In genomic region chr2:126695285-126695684, GRCm38 (mm10) we compare ENCODE assay signal across 16 mouse cellular contexts. TPM values are rescaled to one million over a fixed set of nuclear protein-coding genes. Genes with fewer than 3 reads are reported as not detected.
DNase-seq lines count a peak whose midpoint lies in the region; ATAC-seq and TF ChIP-seq lines count a peak whose summit lies in the region.
"Had no signal": no experiment of that assay in that cellular context is flagged by ENCODE, and none has a peak within 500 bp of the region (broad histone marks: within the 10 kb centered on the region; RNA-seq: fewer than 3 reads in every experiment).

No protein-coding gene starts in this region.

- H3K27ac ChIP-seq in hindbrain, embryonic 16.5 days (ENCODE audit: low read depth, low read length): no peak overlapping the region
- H3K27ac ChIP-seq: embryonic facial prominence, embryonic 15.5 days; forebrain, embryonic 15.5 days; limb, embryonic 10.5 days; midbrain, embryonic 15.5 days had no signal

- H3K36me3 ChIP-seq in hindbrain, embryonic 16.5 days (ENCODE audit: control insufficient read depth, insufficient read depth, low read length): no peaks in the 10 kb centered on the region
- H3K36me3 ChIP-seq: embryonic facial prominence, embryonic 15.5 days; forebrain, embryonic 15.5 days; heart, embryonic 12.5 days; limb, embryonic 10.5 days; midbrain, embryonic 15.5 days had no signal

- no peak for TF ChIP-seq POLR2A in lung, adult 2 months (IDR thresholded peaks at IDR 0.05; ENCODE audit: borderline replicate concordance, extremely low read depth, low read depth, low read length)

- no peak overlapping the region for H3K9ac ChIP-seq in hindbrain, embryonic 16.5 days (ENCODE audit: low read depth, low read length)
- H3K9ac ChIP-seq: embryonic facial prominence, embryonic 15.5 days; forebrain, embryonic 15.5 days; heart, embryonic 12.5 days; midbrain, embryonic 15.5 days had no signal

- no peaks in the 10 kb centered on the region for H3K27me3 ChIP-seq in hindbrain, embryonic 16.5 days (replicated peaks; ENCODE audit: control insufficient read depth, insufficient read depth, low read length)
- H3K27me3 ChIP-seq: embryonic facial prominence, embryonic 15.5 days; forebrain, embryonic 15.5 days; heart, embryonic 12.5 days; midbrain, embryonic 15.5 days had no signal

- no peaks in the 10 kb centered on the region for H3K9me3 ChIP-seq in hindbrain, embryonic 16.5 days (ENCODE audit: control insufficient read depth, low read length)
- H3K9me3 ChIP-seq: embryonic facial prominence, embryonic 15.5 days; forebrain, embryonic 15.5 days; heart, embryonic 12.5 days; limb, embryonic 10.5 days; midbrain, embryonic 15.5 days had no signal

- no peak overlapping the region for H3K4me2 ChIP-seq in hindbrain, embryonic 16.5 days (ENCODE audit: low read length)
- H3K4me2 ChIP-seq: embryonic facial prominence, embryonic 15.5 days; forebrain, embryonic 15.5 days; heart, embryonic 12.5 days; midbrain, embryonic 15.5 days had no signal

- H3K4me3 ChIP-seq in lung, adult 2 months (replicated peaks; ENCODE audit: extremely low read depth, low read depth, low read length): no peak overlapping the region
- no peak overlapping the region for H3K4me3 ChIP-seq in hindbrain, embryonic 16.5 days (ENCODE audit: low read length)
- H3K4me3 ChIP-seq: embryonic facial prominence, embryonic 15.5 days; forebrain, embryonic 15.5 days; heart, embryonic 12.5 days; limb, embryonic 10.5 days; midbrain, embryonic 15.5 days had no signal

- peak; percentile 18 to 49 for DNase-seq in lung, adult 18-20 months
- DNase-seq in lung, adult 2 months: no peak
- DNase-seq in fat pad, adult 2 months (ENCODE audit: extremely low read depth, low read depth, low spot score): peak; percentile 59
- peak; percentile 48 for DNase-seq in lung, postnatal 10 days
- DNase-seq: cerebellum, adult 11 months; heart, postnatal 4 days; right cerebral cortex, postnatal 4 days; thymus, adult 2 months had no signal

- no peaks in the 10 kb centered on the region; the same call in none of the 2 replicates for H3K4me1 ChIP-seq in lung, adult 2 months (ENCODE audit: control insufficient read depth, insufficient read depth, low read length)
- H3K4me1 ChIP-seq in hindbrain, embryonic 16.5 days (ENCODE audit: control insufficient read depth, insufficient read depth, low read depth, low read length): no peaks in the 10 kb centered on the region
- H3K4me1 ChIP-seq: embryonic facial prominence, embryonic 15.5 days; forebrain, embryonic 15.5 days; heart, embryonic 12.5 days; limb, embryonic 10.5 days; midbrain, embryonic 15.5 days had no signal

- ATAC-seq in inflammation-experienced regulatory T-cells, adult 6 months: no peak
- ATAC-seq in hindbrain, embryonic 16.5 days: no peak
- ATAC-seq in monocyte, adult 5-6 weeks (replicated peaks; ENCODE audit: insufficient number of reproducible peaks, low FRiP score, low TSS enrichment, poor library complexity, severe bottlenecking): no peak
- ATAC-seq: forebrain, embryonic 15.5 days; midbrain, embryonic 15.5 days had no signal

- TF ChIP-seq CTCF in lung, adult 2 months (IDR thresholded peaks at IDR 0.05; ENCODE audit: insufficient read depth, low read length): no peak

- WGBS in lung, adult 2 months: 58% methylated on average over 6 of the region's 6 CpGs
- 88% methylated on average over 6 of the region's 6 CpGs for WGBS in hindbrain, embryonic 16.5 days

RNA-seq across cellular contexts. Expression of gene Usp8, which starts 11.8 kb away (rescaled TPM):
- 22.9 and 23.9 TPM in 2 replicates for polyA plus RNA-seq in lung, adult 2 months (2012; rRNA removed)
- polyA plus RNA-seq in inflammation-experienced regulatory T-cells, adult 6 months (2017; shearing (Covaris generic)): 10 to 100 TPM; 36.8 to 44.7 (median 42.2) TPM
- polyA plus RNA-seq in hindbrain, embryonic 16.5 days (2015; fragmentation: Nextera tagmentation; extraction: Ambion mirVana): 28.7 and 31.7 TPM in 2 replicates
- total RNA-seq in monocyte, adult 5-6 weeks (2017): 72.0 to 89.6 TPM (median 77.6 TPM) in 3 replicates

RNA-seq across cellular contexts. Expression of gene Gabpb1, which starts 19.1 kb away (rescaled TPM):
- 7.1 and 11.6 TPM in 2 replicates for polyA plus RNA-seq in lung, adult 2 months (2012; rRNA removed)
- polyA plus RNA-seq in inflammation-experienced regulatory T-cells, adult 6 months (2017; shearing (Covaris generic)): 10 to 100 TPM; 53.4 to 72.2 (median 57.8) TPM
- 35.5 and 38.6 TPM in 2 replicates for polyA plus RNA-seq in hindbrain, embryonic 16.5 days (2015; fragmentation: Nextera tagmentation; extraction: Ambion mirVana)
- total RNA-seq in monocyte, adult 5-6 weeks (2017): 22.6 to 29.9 TPM (median 25.9 TPM) in 3 replicates
